Mouse (Mus musculus) heart, embryonic 16.5 days (tissue): Measurements from ENCODE around the gene Ankfn1. TPM values are rescaled to one million over a fixed set of nuclear protein-coding genes. Genes with fewer than 3 reads are reported as not detected.

Source experiments
- ATAC-seq: fragments of 200-750 bp; cut with Nextera tagmentation; replicated peaks from 2 replicates; pipeline ENCODE4 v1.8.0; 2017; ENCODE audit warnings: moderate number of reproducible peaks; ENCODE audit not compliant: insufficient read depth, low FRiP score; ENCODE audit errors: extremely low read depth
- H3K27ac ChIP-seq: fragments of 300-500 bp; sonication (generic); 2 replicates; pipeline ENCODE4 v1.5.1; 2014; ENCODE audit warnings: mild to moderate bottlenecking, low read length, control low read depth, moderate library complexity
- H3K27me3 ChIP-seq: fragments of 300-500 bp; sonication (generic); 2 replicates; pipeline ENCODE4 v1.6.1; 2014; ENCODE audit warnings: low read length, mixed read lengths; ENCODE audit not compliant: control insufficient read depth, insufficient read depth
- H3K36me3 ChIP-seq: fragments of 300-500 bp; sonication (generic); 2 replicates; pipeline ENCODE4 v1.6.1; 2014; ENCODE audit not compliant: control insufficient read depth, insufficient read depth
- H3K4me1 ChIP-seq: fragments of 300-500 bp; sonication (generic); 2 replicates; pipeline ENCODE4 v1.6.1; 2014; ENCODE audit warnings: low read length, mixed read lengths; ENCODE audit not compliant: control insufficient read depth, insufficient read depth
- H3K4me2 ChIP-seq: fragments of 300-500 bp; sonication (generic); 2 replicates; pipeline ENCODE4 v1.6.1; 2014; ENCODE audit warnings: low read depth, mild to moderate bottlenecking, control low read depth, low read length
- H3K4me3 ChIP-seq: fragments of 300-500 bp; sonication (generic); 2 replicates; pipeline ENCODE4 v1.5.1; 2014; ENCODE audit warnings: mild to moderate bottlenecking, control low read depth, low read length
- H3K9ac ChIP-seq: fragments of 300-500 bp; sonication (generic); 2 replicates; pipeline ENCODE4 v1.6.1; 2014; ENCODE audit warnings: low read length, control low read depth
- H3K9me3 ChIP-seq: fragments of 300-500 bp; sonication (generic); replicated peaks from 2 replicates; pipeline ENCODE4 v1.6.1; 2016; ENCODE audit warnings: low read length; ENCODE audit not compliant: control insufficient read depth
- WGBS: fragments of 180-500 bp; shearing (Covaris S2); extraction: QIAGEN DNeasy Blood & Tissue Kit; methylation state at CpG from one replicate; pipeline ENCODE4 v1.1.7; 2014; 5-methylcytosine and 5-hydroxymethylcytosine counted together
- polyA plus RNA-seq: library from polyadenylated mRNA; unstranded; fragments of >200 nt; fragmentation: Nextera tagmentation; extraction: Ambion mirVana; gene quantifications from 2 replicates; pipeline ENCODE4 v1.2.1, GENCODE M21; 2015

Gene Ankfn1
- polyA plus RNA-seq, 1 experiment from 2014 or later, result 0.11 TPM

GRCm38 (mm10) chr11:89774913-89775312 is 2.5 kb downstream of the Ankfn1 start:
- H3K27ac ChIP-seq, result no peak overlapping the region
- H3K9me3 ChIP-seq, result no peaks in the 10 kb centered on the region
- no peak overlapping the region for H3K9ac ChIP-seq
- no peak overlapping the region for H3K4me2 ChIP-seq
- no peak overlapping the region for H3K4me3 ChIP-seq
- no peak for ATAC-seq
- H3K4me1 ChIP-seq, result no peaks in the 10 kb centered on the region
- no peaks in the 10 kb centered on the region for H3K27me3 ChIP-seq
- no peaks in the 10 kb centered on the region for H3K36me3 ChIP-seq
- 48% methylated on average over 3 of the region's 3 CpGs for WGBS

- no peaks in the 10 kb centered on the region for H3K36me3 ChIP-seq
- H3K9ac ChIP-seq, result no peak overlapping the region
- 82% methylated on average over 2 of the region's 2 CpGs for WGBS
- H3K27me3 ChIP-seq, result no peaks in the 10 kb centered on the region
- no peak overlapping the region for H3K4me2 ChIP-seq
- ATAC-seq, result no peak
- no peak overlapping the region for H3K27ac ChIP-seq
- H3K4me1 ChIP-seq, result no peaks in the 10 kb centered on the region
- H3K4me3 ChIP-seq, result no peak overlapping the region
- no peaks in the 10 kb centered on the region for H3K9me3 ChIP-seq
Measured at GRCm38 (mm10) chr11:89772941-89773340, 4.5 kb downstream of the Ankfn1 start.

- H3K27me3 ChIP-seq, result no peaks in the 10 kb centered on the region
- H3K4me2 ChIP-seq, result no peak overlapping the region
- H3K4me3 ChIP-seq, result no peak overlapping the region
- 74% methylated on average over 2 of the region's 2 CpGs for whole genome bisulfite sequencing
- ATAC-seq, result no peak
- H3K9me3 ChIP-seq, result no peaks in the 10 kb centered on the region
- no peaks in the 10 kb centered on the region for H3K36me3 ChIP-seq
- H3K9ac ChIP-seq, result no peak overlapping the region
- H3K4me1 ChIP-seq, result no peaks in the 10 kb centered on the region
- H3K27ac ChIP-seq, result no peak overlapping the region
Measured at GRCm38 (mm10) chr11:89765770-89766148, 11.7 kb downstream of the Ankfn1 start.

- H3K4me2 ChIP-seq, result no peak overlapping the region
- whole genome bisulfite sequencing, result 72% methylated on average over 2 of the region's 2 CpGs
- no peak overlapping the region for H3K4me3 ChIP-seq
- no peaks in the 10 kb centered on the region for H3K27me3 ChIP-seq
- no peaks in the 10 kb centered on the region for H3K36me3 ChIP-seq
- H3K9me3 ChIP-seq, result no peaks in the 10 kb centered on the region
- H3K4me1 ChIP-seq, result no peaks in the 10 kb centered on the region
- ATAC-seq, result no peak
- no peak overlapping the region for H3K9ac ChIP-seq
- H3K27ac ChIP-seq, result no peak overlapping the region
Measured at GRCm38 (mm10) chr11:89765014-89765769, 12.3 kb downstream of the Ankfn1 start.

- no peaks in the 10 kb centered on the region for H3K4me1 ChIP-seq
- no peak overlapping the region for H3K4me2 ChIP-seq
- no peak overlapping the region for H3K9ac ChIP-seq
- WGBS, result 75% methylated on average over 10 of the region's 10 CpGs
- H3K27ac ChIP-seq, result no peak overlapping the region
- H3K36me3 ChIP-seq, result no peaks in the 10 kb centered on the region
- H3K27me3 ChIP-seq, result no peaks in the 10 kb centered on the region
- no peak overlapping the region for H3K4me3 ChIP-seq
- no peak for ATAC-seq
- H3K9me3 ChIP-seq, result no peaks in the 10 kb centered on the region
Measured at GRCm38 (mm10) chr11:89733973-89734693, 43.3 kb downstream of the Ankfn1 start.

GRCm38 (mm10) chr11:89733526-89733925 is 43.9 kb downstream of the Ankfn1 start:
- Histone ChIP-seq H3K4me2 (no peak overlapping the region), H3K27ac (no peak overlapping the region), H3K4me1 (no peaks in the 10 kb centered on the region), H3K27me3 (no peaks in the 10 kb centered on the region), H3K9me3 (no peaks in the 10 kb centered on the region), H3K9ac (no peak overlapping the region), H3K36me3 (no peaks in the 10 kb centered on the region), H3K4me3 (no peak overlapping the region)
- WGBS, result 71% methylated on average over 7 of the region's 7 CpGs
- ATAC-seq, result no peak

- H3K36me3 ChIP-seq, result no peaks in the 10 kb centered on the region
- no peaks in the 10 kb centered on the region for H3K27me3 ChIP-seq
- ATAC-seq, result no peak
- WGBS, result 21% methylated on average over 5 of the region's 5 CpGs
- no peaks in the 10 kb centered on the region for H3K4me1 ChIP-seq
- no peaks in the 10 kb centered on the region for H3K9me3 ChIP-seq
- no peak overlapping the region for H3K27ac ChIP-seq
- no peak overlapping the region for H3K9ac ChIP-seq
- no peak overlapping the region for H3K4me3 ChIP-seq
- H3K4me2 ChIP-seq, result no peak overlapping the region
Measured at GRCm38 (mm10) chr11:89720847-89721246, 56.6 kb downstream of the Ankfn1 start.

GRCm38 (mm10) chr11:89718491-89718982 is 58.9 kb downstream of the Ankfn1 start:
- Histone ChIP-seq H3K4me3 (no peak overlapping the region), H3K36me3 (no peaks in the 10 kb centered on the region), H3K9me3 (0 out of 2 replicates have a peak, but pooled peaks cover 3% of the 10 kb centered on the region), H3K4me2 (no peak overlapping the region), H3K27me3 (no peaks in the 10 kb centered on the region), H3K27ac (no peak overlapping the region), H3K4me1 (no peaks in the 10 kb centered on the region), H3K9ac (no peak overlapping the region)
- no peak for ATAC-seq
- whole genome bisulfite sequencing, result 82% methylated on average over 14 of the region's 14 CpGs

GRCm38 (mm10) chr11:89716351-89716750 is 61.1 kb downstream of the Ankfn1 start:
- H3K9ac ChIP-seq, result no peak overlapping the region
- 0 out of 2 replicates have a peak, but pooled peaks cover 3% of the 10 kb centered on the region for H3K9me3 ChIP-seq
- no peak overlapping the region for H3K27ac ChIP-seq
- no peak overlapping the region for H3K4me3 ChIP-seq
- no peaks in the 10 kb centered on the region for H3K36me3 ChIP-seq
- H3K4me2 ChIP-seq, result no peak overlapping the region
- no peaks in the 10 kb centered on the region for H3K27me3 ChIP-seq
- H3K4me1 ChIP-seq, result no peaks in the 10 kb centered on the region
- ATAC-seq, result no peak
- WGBS, result 81% methylated on average over 7 of the region's 7 CpGs
